Mouse (Mus musculus) testis, adult 2 months (tissue): ENCODE measurements around the gene Col1a1.

ENCODE experiments used
- CTCF ChIP-seq: fragments of 200-500 bp; IDR thresholded peaks from 2 replicates; pipeline ENCODE4 v1.5.1; 2012; ENCODE audit warnings: low read depth, mild to moderate bottlenecking, inconsistent platforms, low read length, moderate library complexity; ENCODE audit not compliant: control insufficient read depth, insufficient read depth, insufficient replicate concordance
- POLR2A ChIP-seq: fragments of 200-500 bp; IDR thresholded peaks from 2 replicates; pipeline ENCODE4 v1.6.1; 2012; ENCODE audit warnings: low read depth, mild to moderate bottlenecking, inconsistent platforms, low read length, moderate library complexity; ENCODE audit not compliant: control insufficient read depth

DNA sequence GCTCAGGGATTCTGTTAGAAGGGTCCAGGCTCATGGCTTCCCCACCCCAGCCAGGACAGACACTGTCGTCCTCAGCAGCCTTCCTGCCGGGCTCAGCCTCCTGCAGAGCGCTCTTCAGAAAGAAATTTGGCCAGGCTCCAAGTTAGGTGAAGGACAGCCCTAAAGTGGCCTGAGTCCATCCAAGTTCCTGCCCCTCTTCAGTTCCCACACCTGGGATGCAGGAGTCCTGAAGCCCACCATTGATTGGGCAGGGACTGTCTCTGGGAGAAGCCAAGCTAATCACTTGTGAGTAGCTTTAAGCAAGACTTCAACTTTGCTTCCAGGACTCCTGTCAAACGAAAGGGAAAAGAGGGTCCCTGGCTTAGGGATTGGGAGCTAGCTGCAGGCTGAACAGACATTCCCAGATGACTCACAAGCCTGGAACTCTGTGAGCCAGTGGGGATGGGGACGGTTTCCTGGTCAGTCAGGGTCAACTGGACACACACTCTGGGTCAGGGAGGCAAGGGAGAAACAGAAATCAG lies 8.2 kb upstream of the Col1a1 start:
- TF ChIP-seq POLR2A (no peak), CTCF (no peak)
